In genomic region chr13:14142294-14142966, GRCm38 (mm10) we compare ENCODE assay signal across 13 mouse cellular contexts.
DNase-seq lines count a peak whose midpoint lies in the region; ATAC-seq lines count a peak whose summit lies in the region.
"Had no signal": no experiment of that assay in that cellular context is flagged by ENCODE, and none has a peak within 500 bp of the region (broad histone marks: within the 10 kb centered on the region; RNA-seq: fewer than 3 reads in every experiment).

No protein-coding gene starts in this region.

- DNase-seq in heart, embryonic 10.5 days (ENCODE audit: low spot score) = peak; percentile 79
- no peak for DNase-seq in heart, postnatal 10 days
- DNase-seq in 416B (ENCODE audit: low read depth) (peak; percentile 56), ZHBTc4 (ENCODE audit: low read depth, low spot score) (peak; percentile 22)
- peak; percentile 70 for DNase-seq in liver, embryonic 13.5 days
- no peak for DNase-seq in cerebellum, adult 11 months
- no peak for DNase-seq in right cerebral cortex, postnatal 25 days
- DNase-seq in layer of hippocampus, postnatal 14 days (ENCODE audit: low spot score in 2 of 2) = no peak
- DNase-seq: adrenal gland, postnatal 36 days; gastrocnemius, postnatal 10 days; spleen, adult 18-20 months; thymus, postnatal 14 days had no signal

- H3K9me3 ChIP-seq in heart, embryonic 10.5 days = no peaks in the 10 kb centered on the region
- no peaks in the 10 kb centered on the region for H3K9me3 ChIP-seq in liver, embryonic 13.5 days (replicated peaks)
- H3K9me3 ChIP-seq: embryonic facial prominence, embryonic 15.5 days had no signal

- no peaks in the 10 kb centered on the region for H3K27me3 ChIP-seq in heart, embryonic 10.5 days (ENCODE audit: insufficient read depth, poor library complexity, severe bottlenecking)
- H3K27me3 ChIP-seq in liver, embryonic 13.5 days = no peaks in the 10 kb centered on the region
- H3K27me3 ChIP-seq: embryonic facial prominence, embryonic 15.5 days had no signal

- no peaks in the 10 kb centered on the region for H3K4me1 ChIP-seq in heart, embryonic 10.5 days
- H3K4me1 ChIP-seq in liver, embryonic 13.5 days (replicated peaks) = peaks cover 22% of the 10 kb centered on the region
- H3K4me1 ChIP-seq: embryonic facial prominence, embryonic 15.5 days had no signal

- H3K36me3 ChIP-seq in heart, embryonic 10.5 days = peaks cover 29% of the 10 kb centered on the region
- peaks cover 9% of the 10 kb centered on the region for H3K36me3 ChIP-seq in liver, embryonic 13.5 days

- no peak overlapping the region for H3K27ac ChIP-seq in heart, embryonic 10.5 days
- peak overlapping the region; percentile 59 for H3K27ac ChIP-seq in liver, embryonic 13.5 days
- H3K27ac ChIP-seq: embryonic facial prominence, embryonic 15.5 days had no signal

- H3K4me3 ChIP-seq in heart, embryonic 10.5 days = no peak overlapping the region
- 0 out of 2 replicates have a peak overlapping the region, but pooled peaks have one; percentile 3 for H3K4me3 ChIP-seq in liver, embryonic 13.5 days (replicated peaks)
- H3K4me3 ChIP-seq: embryonic facial prominence, embryonic 15.5 days had no signal

- peak overlapping the region; percentile 50 for H3K9ac ChIP-seq in liver, embryonic 13.5 days
- H3K9ac ChIP-seq: embryonic facial prominence, embryonic 15.5 days had no signal

- WGBS in heart, embryonic 10.5 days = 77% methylated on average over 2 of the region's 2 CpGs
- 22% methylated on average over 2 of the region's 2 CpGs for WGBS in liver, embryonic 13.5 days (ENCODE audit: insufficient replicate concordance)

- ATAC-seq in liver, embryonic 13.5 days (ENCODE audit: low read depth) = peak; percentile 99

- intact Hi-C loops in heart, postnatal 10 days (cut with DNase I) = no loop called here

- H3K4me2 ChIP-seq in liver, embryonic 13.5 days = peak overlapping the region; percentile 56
- H3K4me2 ChIP-seq: embryonic facial prominence, embryonic 15.5 days had no signal

Comparison
In these comparisons a context has a peak if more than half of its experiments do, and no peak if none do; other contexts are left out.
1. DNase-seq: peak in heart, embryonic 10.5 days (single experiment), 416B (single experiment), ZHBTc4 (single experiment) and liver, embryonic 13.5 days (single experiment); none in heart, postnatal 10 days (0 of 2), cerebellum, adult 11 months (single experiment), right cerebral cortex, postnatal 25 days (single experiment) and layer of hippocampus, postnatal 14 days (0 of 2).